Mouse (Mus musculus): ENCODE measurements around the gene Wdcp. TPM values are rescaled to one million over a fixed set of nuclear protein-coding genes. Genes with fewer than 3 reads are reported as not detected.
A peak's percentile ranks its signal among the peaks of the same experiment; 100 is the strongest.

Gene Wdcp
- polyA plus RNA-seq, 1 experiment from 2014 or later, result 17.1 TPM

- Histone ChIP-seq H3K4me3 (ENCODE audit: low read depth, low read length) (no peak overlapping the region), H3K36me3 (ENCODE audit: control insufficient read depth, insufficient read depth, low read length) (peaks cover 11% of the 10 kb centered on the region), H3K27ac (ENCODE audit: low read depth, low read length) (no peak overlapping the region), H3K9ac (ENCODE audit: low read depth, low read length) (no peak overlapping the region), H3K4me1 (ENCODE audit: control insufficient read depth, insufficient read depth, low read length) (no peaks in the 10 kb centered on the region), H3K9me3 (replicated peaks; ENCODE audit: control insufficient read depth, low read length) (no peaks in the 10 kb centered on the region), H3K27me3 (ENCODE audit: control insufficient read depth, insufficient read depth, low read length) (no peaks in the 10 kb centered on the region), H3K4me2 (no peak overlapping the region)
- WGBS (ENCODE audit: insufficient replicate concordance), result 73% methylated on average over 3 of the region's 3 CpGs
- ATAC-seq (replicated peaks; ENCODE audit: insufficient number of reproducible peaks, low FRiP score, low TSS enrichment), result no peak
Measured at GRCm38 (mm10) chr12:4827256-4827655, 15.8 kb upstream of the Wdcp start.

DNA sequence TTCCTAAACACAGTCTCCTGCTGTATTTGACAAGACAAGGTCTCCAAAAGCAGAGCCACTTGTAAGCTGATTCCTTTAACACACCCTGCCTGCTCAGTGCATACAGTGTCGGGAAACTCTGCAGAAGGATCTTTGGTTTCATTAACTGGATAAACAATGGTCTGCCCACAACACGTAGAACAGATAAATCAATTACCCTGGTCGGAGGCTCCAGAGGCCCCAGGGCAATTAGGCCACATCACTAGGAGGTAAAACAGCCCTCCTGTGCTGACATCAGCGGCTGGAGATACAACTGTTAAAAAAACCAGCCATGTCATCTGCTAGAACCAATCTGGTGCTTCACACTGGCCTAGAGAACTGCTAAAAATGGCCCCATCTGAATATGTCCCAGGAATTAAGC lies 6.1 kb upstream of the Wdcp start:
- 35% methylated on average over 4 of the region's 4 CpGs for WGBS (ENCODE audit: insufficient replicate concordance)
- no peaks in the 10 kb centered on the region for H3K9me3 ChIP-seq (replicated peaks; ENCODE audit: control insufficient read depth, low read length)
- H3K4me3 ChIP-seq (ENCODE audit: low read depth, low read length), result no peak overlapping the region
- 0 out of 2 replicates have a peak, but pooled peaks cover 2% of the 10 kb centered on the region for H3K36me3 ChIP-seq (ENCODE audit: control insufficient read depth, insufficient read depth, low read length)
- no peak for ATAC-seq (replicated peaks; ENCODE audit: insufficient number of reproducible peaks, low FRiP score, low TSS enrichment)
- no peak overlapping the region for H3K4me2 ChIP-seq
- H3K4me1 ChIP-seq (ENCODE audit: control insufficient read depth, insufficient read depth, low read length), result 0 out of 2 replicates have a peak, but pooled peaks cover 4% of the 10 kb centered on the region
- no peak overlapping the region for H3K9ac ChIP-seq (ENCODE audit: low read depth, low read length)
- H3K27ac ChIP-seq (ENCODE audit: low read depth, low read length), result no peak overlapping the region
- no peaks in the 10 kb centered on the region for H3K27me3 ChIP-seq (ENCODE audit: control insufficient read depth, insufficient read depth, low read length)

GRCm38 (mm10) chr12:4840010-4840409 lies 3.1 kb upstream of the Wdcp start:
- Histone ChIP-seq H3K36me3 (ENCODE audit: control insufficient read depth, insufficient read depth, low read length) (no peaks in the 10 kb centered on the region), H3K4me1 (ENCODE audit: control insufficient read depth, insufficient read depth, low read length) (peaks cover 8% of the 10 kb centered on the region), H3K4me3 (ENCODE audit: low read depth, low read length) (no peak overlapping the region), H3K9me3 (replicated peaks; ENCODE audit: control insufficient read depth, low read length) (no peaks in the 10 kb centered on the region), H3K27me3 (ENCODE audit: control insufficient read depth, insufficient read depth, low read length) (no peaks in the 10 kb centered on the region), H3K27ac (ENCODE audit: low read depth, low read length) (no peak overlapping the region), H3K4me2 (peak overlapping the region; percentile 80), H3K9ac (ENCODE audit: low read depth, low read length) (no peak overlapping the region)
- 52% methylated on average over 6 of the region's 6 CpGs for WGBS (ENCODE audit: insufficient replicate concordance)
- no peak for ATAC-seq (replicated peaks; ENCODE audit: insufficient number of reproducible peaks, low FRiP score, low TSS enrichment)

DNA sequence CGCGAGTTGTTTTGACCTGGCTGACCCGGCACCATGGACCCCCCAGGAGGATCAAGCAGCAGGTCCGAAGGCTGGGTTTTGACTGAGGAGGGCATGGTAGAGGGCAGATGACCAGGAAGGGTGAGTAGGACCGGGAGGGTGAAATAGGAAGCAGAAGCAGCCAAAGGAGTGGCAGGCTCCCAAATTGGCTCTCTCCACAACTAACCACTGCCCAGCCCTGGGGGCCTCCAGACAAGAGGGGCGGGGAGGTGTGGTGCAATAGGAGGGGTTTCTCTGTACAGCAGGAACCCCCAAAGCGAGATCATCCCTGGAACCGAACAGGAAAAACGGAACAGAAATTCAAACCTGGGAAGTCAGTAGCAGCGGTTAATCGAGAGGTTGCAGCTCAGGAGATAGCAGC lies 2.4 kb upstream of the Wdcp start:
- Histone ChIP-seq H3K4me1 (ENCODE audit: control insufficient read depth, insufficient read depth, low read length) (peaks cover 8% of the 10 kb centered on the region), H3K9ac (ENCODE audit: low read depth, low read length) (peak overlapping the region; percentile 73), H3K9me3 (replicated peaks; ENCODE audit: control insufficient read depth, low read length) (no peaks in the 10 kb centered on the region), H3K27me3 (ENCODE audit: control insufficient read depth, insufficient read depth, low read length) (no peaks in the 10 kb centered on the region), H3K36me3 (ENCODE audit: control insufficient read depth, insufficient read depth, low read length) (no peaks in the 10 kb centered on the region), H3K27ac (ENCODE audit: low read depth, low read length) (no peak overlapping the region), H3K4me2 (peak overlapping the region; percentile 80), H3K4me3 (ENCODE audit: low read depth, low read length) (peak overlapping the region; percentile 68)
- WGBS (ENCODE audit: insufficient replicate concordance), result 2% methylated on average over 11 of the region's 11 CpGs
- ATAC-seq (replicated peaks; ENCODE audit: insufficient number of reproducible peaks, low FRiP score, low TSS enrichment), result 0 out of 2 replicates have a peak, but pooled peaks have one; percentile 2

DNA sequence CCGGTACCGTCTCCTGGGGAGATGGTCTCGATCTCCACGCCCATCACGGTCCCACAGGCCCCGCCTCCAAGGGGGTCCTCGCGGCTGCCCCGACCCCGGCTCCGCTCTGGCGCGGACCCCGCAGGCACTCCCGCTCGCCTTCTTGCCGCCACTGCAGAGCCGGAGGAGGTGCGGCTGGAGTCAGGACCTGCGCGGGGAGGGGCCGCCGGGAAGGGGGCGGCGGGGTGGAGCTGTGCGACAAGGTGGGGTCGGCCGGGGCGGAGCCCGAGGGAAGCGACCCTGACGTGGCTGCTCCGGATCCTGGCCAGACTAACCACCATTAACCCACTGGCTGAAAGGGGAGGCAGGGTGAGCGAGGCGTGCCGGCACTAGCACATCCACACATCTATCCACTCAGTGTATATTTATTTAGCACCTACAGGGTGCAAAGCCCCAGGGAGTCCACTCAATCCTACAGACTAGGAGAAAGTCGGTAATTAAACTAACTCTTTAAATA lies 1.7 kb upstream of the Wdcp start, which contains the start of gene Fkbp1b:
TSS of gene Fkbp1b (minus strand) at position 200 of the 496 bp plus-strand sequence.
- peaks cover 8% of the 10 kb centered on the region for H3K4me1 ChIP-seq (ENCODE audit: control insufficient read depth, insufficient read depth, low read length)
- peak within 1 kb of the TSS; percentile 68 for H3K4me3 ChIP-seq (ENCODE audit: low read depth, low read length)
- no peak within 1 kb of the TSS for H3K27ac ChIP-seq (ENCODE audit: low read depth, low read length)
- ATAC-seq (replicated peaks; ENCODE audit: insufficient number of reproducible peaks, low FRiP score, low TSS enrichment), result peak; percentile 71
- under 1% methylated on average over 36 of the region's 37 CpGs for WGBS (ENCODE audit: insufficient replicate concordance)
- no peaks in the 10 kb centered on the region for H3K36me3 ChIP-seq (ENCODE audit: control insufficient read depth, insufficient read depth, low read length)
- H3K4me2 ChIP-seq, result peak within 1 kb of the TSS; percentile 80
- H3K9me3 ChIP-seq (replicated peaks; ENCODE audit: control insufficient read depth, low read length), result no peaks in the 10 kb centered on the region
- peak within 1 kb of the TSS; percentile 73 for H3K9ac ChIP-seq (ENCODE audit: low read depth, low read length)
- no peaks in the 10 kb centered on the region for H3K27me3 ChIP-seq (ENCODE audit: control insufficient read depth, insufficient read depth, low read length)

DNA sequence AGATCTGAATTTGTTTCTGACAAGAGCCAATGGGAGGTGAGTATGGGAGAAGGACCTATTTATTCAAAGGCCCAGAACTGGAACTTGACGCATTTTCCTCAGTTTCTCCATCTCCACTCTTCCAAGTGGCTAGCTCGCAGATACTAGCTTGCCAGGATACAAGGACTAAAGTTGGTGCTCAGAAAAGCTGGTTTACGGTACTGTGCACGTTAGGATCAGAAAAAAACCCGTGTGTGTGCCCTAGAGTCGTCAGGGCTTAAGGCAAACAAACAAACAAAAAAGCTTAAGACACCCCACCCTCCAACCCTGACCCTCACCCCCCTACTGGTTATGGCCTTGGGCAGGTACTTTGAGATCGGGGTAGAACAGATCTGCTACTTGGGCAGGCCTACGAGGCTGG lies 647 bp upstream of the Wdcp start:
- Histone ChIP-seq H3K4me3 (ENCODE audit: low read depth, low read length) (no peak overlapping the region), H3K9ac (ENCODE audit: low read depth, low read length) (no peak overlapping the region), H3K4me1 (ENCODE audit: control insufficient read depth, insufficient read depth, low read length) (peaks cover 8% of the 10 kb centered on the region), H3K4me2 (no peak overlapping the region), H3K9me3 (replicated peaks; ENCODE audit: control insufficient read depth, low read length) (no peaks in the 10 kb centered on the region), H3K36me3 (ENCODE audit: control insufficient read depth, insufficient read depth, low read length) (no peaks in the 10 kb centered on the region), H3K27me3 (ENCODE audit: control insufficient read depth, insufficient read depth, low read length) (no peaks in the 10 kb centered on the region), H3K27ac (ENCODE audit: low read depth, low read length) (no peak overlapping the region)
- WGBS (ENCODE audit: insufficient replicate concordance), result 82% methylated on average over 8 of the region's 8 CpGs
- no peak for ATAC-seq (replicated peaks; ENCODE audit: insufficient number of reproducible peaks, low FRiP score, low TSS enrichment)

- Histone ChIP-seq H3K4me2 (peak overlapping the region; percentile 85), H3K4me3 (ENCODE audit: low read depth, low read length) (peak overlapping the region; percentile 66), H3K9ac (ENCODE audit: low read depth, low read length) (peak overlapping the region; percentile 81), H3K27me3 (ENCODE audit: control insufficient read depth, insufficient read depth, low read length) (no peaks in the 10 kb centered on the region), H3K4me1 (ENCODE audit: control insufficient read depth, insufficient read depth, low read length) (peaks cover 8% of the 10 kb centered on the region), H3K27ac (ENCODE audit: low read depth, low read length) (peak overlapping the region; percentile 50; the same call in 1 of the 2 replicates), H3K9me3 (replicated peaks; ENCODE audit: control insufficient read depth, low read length) (no peaks in the 10 kb centered on the region), H3K36me3 (ENCODE audit: control insufficient read depth, insufficient read depth, low read length) (no peaks in the 10 kb centered on the region)
- ATAC-seq (replicated peaks; ENCODE audit: insufficient number of reproducible peaks, low FRiP score, low TSS enrichment), result no peak; the same call in 1 of the 2 replicates
- WGBS (ENCODE audit: insufficient replicate concordance), result under 1% methylated on average over 12 of the region's 12 CpGs
Measured at GRCm38 (mm10) chr12:4843741-4844140, 638 bp downstream of the Wdcp start.

DNA sequence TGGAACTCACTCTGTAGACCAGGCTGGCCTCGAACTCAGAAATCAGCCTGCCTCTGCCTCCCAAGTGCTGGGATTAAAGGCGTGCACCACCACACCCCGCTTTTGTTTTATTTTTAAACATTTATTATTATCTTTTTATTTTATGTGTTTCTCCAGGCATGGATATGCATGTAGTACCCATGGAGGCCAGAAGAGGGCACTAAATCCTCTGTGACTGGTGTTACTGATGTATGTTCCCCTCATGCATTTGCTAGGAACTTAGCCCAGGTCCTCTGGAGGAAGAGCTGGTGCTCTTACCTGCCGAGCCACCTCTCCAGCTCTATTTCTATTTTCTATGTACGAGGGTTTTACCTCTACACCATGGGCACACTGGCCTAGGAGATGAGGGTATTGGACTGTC lies 13.1 kb downstream of the Wdcp start:
- H3K4me1 ChIP-seq (ENCODE audit: control insufficient read depth, insufficient read depth, low read length), result peaks cover 4% of the 10 kb centered on the region; the same call in 1 of the 2 replicates
- no peak overlapping the region for H3K4me2 ChIP-seq
- H3K9me3 ChIP-seq (replicated peaks; ENCODE audit: control insufficient read depth, low read length), result no peaks in the 10 kb centered on the region
- H3K9ac ChIP-seq (ENCODE audit: low read depth, low read length), result no peak overlapping the region
- 91% methylated on average over 5 of the region's 5 CpGs for whole genome bisulfite sequencing (ENCODE audit: insufficient replicate concordance)
- no peak for ATAC-seq (replicated peaks; ENCODE audit: insufficient number of reproducible peaks, low FRiP score, low TSS enrichment)
- peaks cover 12% of the 10 kb centered on the region for H3K36me3 ChIP-seq (ENCODE audit: control insufficient read depth, insufficient read depth, low read length)
- no peak overlapping the region for H3K4me3 ChIP-seq (ENCODE audit: low read depth, low read length)
- no peaks in the 10 kb centered on the region for H3K27me3 ChIP-seq (ENCODE audit: control insufficient read depth, insufficient read depth, low read length)
- H3K27ac ChIP-seq (ENCODE audit: low read depth, low read length), result no peak overlapping the region

GRCm38 (mm10) chr12:4856834-4857233 lies 13.7 kb downstream of the Wdcp start:
- ATAC-seq (replicated peaks; ENCODE audit: insufficient number of reproducible peaks, low FRiP score, low TSS enrichment), result no peak
- Histone ChIP-seq H3K9ac (ENCODE audit: low read depth, low read length) (no peak overlapping the region), H3K4me1 (ENCODE audit: control insufficient read depth, insufficient read depth, low read length) (peaks cover 4% of the 10 kb centered on the region), H3K27ac (ENCODE audit: low read depth, low read length) (no peak overlapping the region), H3K36me3 (ENCODE audit: control insufficient read depth, insufficient read depth, low read length) (peaks cover 10% of the 10 kb centered on the region), H3K9me3 (replicated peaks; ENCODE audit: control insufficient read depth, low read length) (no peaks in the 10 kb centered on the region), H3K4me2 (no peak overlapping the region), H3K4me3 (ENCODE audit: low read depth, low read length) (no peak overlapping the region), H3K27me3 (ENCODE audit: control insufficient read depth, insufficient read depth, low read length) (no peaks in the 10 kb centered on the region)
- WGBS (ENCODE audit: insufficient replicate concordance), result 99% methylated on average over 2 of the region's 2 CpGs

All from heart, embryonic 11.5 days (tissue).